Mouse (Mus musculus) heart, adult 8-10 months (tissue): Measurements from ENCODE around the gene Tnfsf18. TPM values are rescaled to one million over a fixed set of nuclear protein-coding genes. Genes with fewer than 3 reads are reported as not detected.

Experiments
- DNase-seq: peaks from one replicate; pipeline ENCODE4 v3.0.0; 2022; ENCODE audit warnings: low spot score
- total RNA-seq, 4 experiments: library from RNA; stranded (reverse); gene quantifications; 2 replicates each; pipeline ENCODE4 v1.2.4; 2022

The Tnfsf18 gene
- total RNA-seq = under 1 TPM in 2 of 4 experiments, not detected in 2; 0.16 to 0.22 TPM

- DNase-seq = peak; percentile 93
Observed at GRCm38 (mm10) chr1:161494343-161494742, at the start of gene Tnfsf18. TSS of gene Tnfsf18 (plus strand) at chr1:161494655.

DNA sequence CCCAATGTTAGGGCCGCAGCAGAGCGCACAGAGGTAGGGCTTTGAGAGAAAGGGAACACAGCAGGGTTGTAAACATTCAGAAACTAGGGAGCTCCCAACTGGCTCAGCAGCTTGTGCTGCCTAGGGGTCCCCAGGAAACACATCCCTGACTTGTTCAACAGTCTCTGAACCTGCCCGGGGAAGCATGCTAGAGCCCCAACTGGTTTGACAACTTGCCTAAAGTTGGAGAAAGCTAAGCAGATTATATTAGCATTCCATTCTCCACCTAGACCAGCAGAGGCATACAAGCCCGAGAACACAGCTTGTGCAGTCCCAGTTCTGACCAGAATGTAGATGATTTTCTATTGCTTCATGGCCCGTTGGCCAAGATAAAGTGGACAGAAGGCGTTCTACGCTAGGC lies 49.6 kb upstream of the Tnfsf18 start:
- DNase-seq = no peak

- DNase-seq = no peak
Observed at GRCm38 (mm10) chr1:161451683-161452245, 42.7 kb upstream of the Tnfsf18 start.

DNA sequence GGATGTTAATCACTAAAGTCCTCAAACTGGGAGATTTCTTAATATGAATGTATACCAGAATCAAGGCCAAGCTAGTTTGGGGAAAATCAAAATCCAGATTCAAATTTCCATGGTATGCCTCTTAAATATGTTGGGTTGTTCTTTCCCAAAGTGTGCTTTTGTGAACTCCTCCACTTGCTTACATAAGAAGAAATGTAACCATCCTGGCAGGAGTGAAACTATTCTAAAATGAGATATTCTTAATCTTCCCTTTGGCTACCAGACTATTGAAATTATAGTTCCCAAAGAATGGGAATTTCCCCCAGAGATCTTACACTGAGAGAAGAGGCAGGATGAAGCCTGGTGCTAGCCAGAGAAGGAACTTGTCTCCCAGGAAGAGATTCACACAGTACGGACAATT lies 42.2 kb upstream of the Tnfsf18 start:
- no peak for DNase-seq

DNA sequence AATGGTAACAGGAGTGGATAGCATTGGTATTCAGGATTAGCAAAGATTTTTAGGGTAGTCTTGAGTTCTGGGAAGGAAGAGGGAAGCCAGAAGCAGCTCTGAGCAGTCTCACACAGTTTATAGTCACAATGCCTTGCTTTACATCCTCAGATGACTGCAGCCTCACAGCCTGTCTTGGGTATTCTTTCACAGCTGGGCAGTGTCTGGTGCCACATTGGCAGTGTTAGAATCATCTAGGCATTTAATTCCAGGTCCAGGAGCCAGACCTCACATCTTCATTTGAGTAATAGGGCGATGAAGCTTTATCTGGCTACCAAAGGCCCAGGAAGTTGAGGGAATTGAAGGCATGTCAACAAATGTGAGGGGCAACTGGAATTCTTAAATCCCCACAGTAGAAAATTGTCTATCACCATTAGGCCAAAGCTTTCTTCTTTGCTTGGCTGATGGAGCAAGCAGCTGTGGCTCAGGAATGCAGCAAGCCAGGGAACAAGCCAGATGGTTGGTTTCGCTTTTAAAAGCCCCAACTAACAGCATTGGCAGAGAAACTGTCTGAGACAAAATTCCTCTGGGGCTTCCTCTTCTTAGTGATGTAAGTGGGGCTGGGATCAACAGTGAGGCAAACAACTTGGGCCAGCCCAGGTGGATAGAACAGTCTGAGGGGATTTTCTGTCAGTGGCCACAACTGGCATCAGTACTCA lies 30.9 kb upstream of the Tnfsf18 start:
- peak; percentile 78 for DNase-seq

DNA sequence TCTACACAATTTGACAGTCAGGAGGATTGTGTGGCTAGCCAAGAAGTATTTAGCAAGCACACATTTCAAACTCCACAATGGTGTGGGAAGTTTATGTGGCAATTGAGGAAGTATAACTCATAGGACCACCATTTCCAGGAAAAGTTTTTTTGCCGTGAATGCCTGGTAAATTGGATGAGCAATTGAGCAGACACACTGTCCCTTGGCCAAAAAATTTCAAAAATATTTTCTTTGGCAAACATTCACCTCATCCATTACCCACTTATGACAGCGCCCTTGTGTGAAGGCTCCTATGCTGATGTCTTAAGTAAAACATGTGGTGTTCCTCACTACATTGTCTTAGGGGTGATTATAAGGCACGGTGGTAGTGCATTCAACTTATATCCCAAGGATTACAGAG lies 17.2 kb upstream of the Tnfsf18 start:
- DNase-seq = no peak

DNA sequence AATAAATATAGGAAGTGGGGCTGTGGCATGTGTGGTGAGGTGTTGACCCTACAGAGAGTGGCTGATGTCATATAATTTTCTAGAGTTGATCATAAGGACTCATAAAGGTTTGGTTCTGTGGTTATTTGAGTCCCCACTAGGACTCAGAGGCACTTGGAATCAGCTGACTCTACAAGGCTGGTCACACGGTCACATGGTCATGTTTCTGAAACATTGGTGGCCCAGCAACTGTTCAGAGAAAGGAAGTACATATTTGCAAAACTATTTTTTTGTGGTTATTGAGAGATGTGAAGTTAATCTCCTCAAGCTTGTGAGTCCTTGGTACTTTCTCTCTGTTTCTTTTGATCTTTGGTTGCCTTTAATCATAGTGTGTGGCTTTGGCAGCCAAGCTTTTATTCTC lies 14.6 kb upstream of the Tnfsf18 start:
- no peak for DNase-seq

- DNase-seq = no peak
Observed at GRCm38 (mm10) chr1:161482211-161482610, 12.2 kb upstream of the Tnfsf18 start.

GRCm38 (mm10) chr1:161487069-161487468 lies 7.4 kb upstream of the Tnfsf18 start:
- peak; percentile 30 for DNase-seq

DNA sequence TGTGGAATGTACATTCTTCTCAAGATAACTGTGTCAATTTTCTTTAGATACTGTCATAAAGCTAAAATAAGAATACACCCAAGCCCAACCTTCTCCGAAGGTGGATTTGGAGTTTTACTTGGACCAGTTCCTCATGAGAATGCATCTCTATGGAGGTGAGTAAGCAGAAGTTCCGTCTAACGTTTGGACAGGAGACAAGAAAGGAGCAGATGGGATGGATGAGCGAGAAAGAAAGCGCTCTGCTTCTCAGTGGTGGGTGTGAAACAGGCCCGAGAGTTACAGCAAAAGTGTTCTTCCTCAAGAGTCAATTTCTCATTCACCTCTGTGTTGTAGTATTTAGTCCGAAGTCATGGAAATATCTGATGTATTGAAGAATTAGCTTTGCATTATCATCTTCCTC lies 2.7 kb upstream of the Tnfsf18 start:
- DNase-seq = no peak

DNA sequence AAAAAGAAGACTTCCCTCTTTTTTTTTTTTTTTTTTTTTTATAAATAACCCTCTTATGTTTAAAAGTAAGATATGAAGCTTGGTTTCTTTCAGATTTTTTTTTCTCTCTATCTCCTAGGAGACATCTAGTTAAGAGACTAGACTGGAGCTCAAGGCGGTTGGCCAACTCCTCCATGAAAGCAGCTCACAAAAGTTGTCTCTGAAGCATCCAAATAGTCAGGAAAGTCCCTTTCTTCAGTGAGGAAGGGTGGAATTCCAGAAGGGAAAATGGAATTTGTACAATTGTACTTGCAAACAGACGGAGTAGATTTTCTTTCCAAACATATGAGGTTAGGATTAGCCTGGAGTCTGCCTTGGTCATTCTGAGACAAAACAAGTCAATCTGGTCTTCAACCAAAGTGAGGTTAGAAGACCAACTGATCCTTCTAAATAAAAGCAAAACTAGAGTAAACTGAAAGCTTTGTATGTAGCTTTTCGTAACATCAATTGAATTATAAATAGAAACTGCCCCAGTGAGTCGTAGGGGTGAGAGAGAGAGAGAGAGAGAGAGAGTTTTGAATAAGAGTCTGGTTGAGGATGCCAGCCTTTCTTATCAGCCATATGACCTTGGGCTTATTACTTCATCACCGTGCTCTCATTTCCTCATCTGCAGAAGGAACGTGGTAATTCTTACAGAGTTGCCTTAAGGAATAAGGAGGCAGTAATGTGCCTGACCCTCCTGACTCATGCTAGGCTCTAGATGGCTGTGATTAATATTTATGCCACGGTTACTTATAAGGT lies 2.6 kb downstream of the Tnfsf18 start:
- no peak for DNase-seq

GRCm38 (mm10) chr1:161500114-161500810 lies 5.8 kb downstream of the Tnfsf18 start:
- DNase-seq = no peak

- no peak for DNase-seq
Observed at GRCm38 (mm10) chr1:161500811-161501146, 6.3 kb downstream of the Tnfsf18 start.

DNA sequence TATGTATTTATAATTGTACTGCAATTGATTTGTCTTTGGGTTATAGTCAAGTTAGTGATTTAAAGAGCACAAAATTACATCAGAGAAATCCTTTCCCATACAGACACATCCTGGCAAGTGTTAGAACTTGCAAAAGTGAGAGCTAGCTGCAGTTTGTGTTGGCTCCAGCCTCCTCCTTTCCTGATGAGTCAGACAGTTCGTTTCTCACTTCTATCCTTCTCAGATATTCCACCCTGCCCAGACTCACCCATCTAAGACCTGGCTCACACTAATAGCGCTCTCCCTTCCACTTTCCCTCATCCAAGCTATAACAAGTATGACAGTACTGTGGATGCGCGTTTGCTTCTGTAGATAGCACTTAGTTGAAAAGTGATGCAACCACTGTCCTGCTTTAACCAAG lies 11.9 kb downstream of the Tnfsf18 start:
- no peak for DNase-seq

DNA sequence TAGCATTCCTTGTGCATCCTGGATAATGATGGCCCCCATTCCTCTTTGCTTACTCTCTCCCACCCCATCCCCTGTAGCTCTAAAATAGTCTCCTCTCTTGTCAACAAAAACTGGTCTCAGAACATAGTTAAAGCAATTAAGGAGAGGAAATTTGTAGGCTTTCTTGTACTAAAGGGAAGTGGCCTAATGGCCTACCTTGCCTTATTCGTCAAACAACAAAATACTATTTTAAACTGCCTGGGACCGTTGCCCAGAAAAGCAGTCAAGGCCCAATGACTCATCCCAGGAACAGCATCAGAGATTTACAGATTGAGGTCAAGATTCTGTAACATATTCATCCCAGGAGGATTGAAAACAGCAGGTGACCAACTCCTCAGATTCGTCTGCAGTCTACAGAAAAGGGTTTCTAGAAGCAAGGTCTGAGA lies 13.2 kb downstream of the Tnfsf18 start:
- peak; percentile 91 for DNase-seq

GRCm38 (mm10) chr1:161517355-161517754 lies 22.9 kb downstream of the Tnfsf18 start:
- no peak for DNase-seq

GRCm38 (mm10) chr1:161520223-161520622 lies 25.8 kb downstream of the Tnfsf18 start:
- DNase-seq = no peak

- no peak for DNase-seq
Observed at GRCm38 (mm10) chr1:161528173-161528572, 33.7 kb downstream of the Tnfsf18 start.

- no peak for DNase-seq
Observed at GRCm38 (mm10) chr1:161550596-161551095, 56.2 kb downstream of the Tnfsf18 start.

- DNase-seq = no peak
Observed at GRCm38 (mm10) chr1:161552098-161552497, 57.6 kb downstream of the Tnfsf18 start.
